Mouse (Mus musculus) liver, embryonic 14.5 days (tissue): Measurements from ENCODE around the gene Sertad4. TPM values are rescaled to one million over a fixed set of nuclear protein-coding genes. Genes with fewer than 3 reads are reported as not detected.
A peak's percentile ranks its signal among the peaks of the same experiment; 100 is the strongest.

ENCODE experiments used
- ATAC-seq: fragments of 200-750 bp; cut with Nextera tagmentation; 2 replicates; pipeline ENCODE4 v1.8.0; 2017; ENCODE audit warnings: moderate number of reproducible peaks, mild to moderate bottlenecking, moderate library complexity; ENCODE audit not compliant: insufficient read depth
- DNase-seq, 3 experiments: peaks; one replicate each; pipeline ENCODE4 v3.0.0-alpha.2; 2012 to 2013; ENCODE audit warnings: low read depth in 3 of 3, low spot score in 3 of 3
- H3K27ac ChIP-seq: fragments of 300-500 bp; sonication (generic); 2 replicates; pipeline ENCODE4 v1.5.1; 2014; ENCODE audit warnings: moderate library complexity, mild to moderate bottlenecking, control low read depth, inconsistent platforms
- H3K27me3 ChIP-seq: fragments of 300-500 bp; sonication (generic); 2 replicates; pipeline ENCODE4 v1.6.1; 2014; ENCODE audit warnings: mild to moderate bottlenecking, low read length, moderate library complexity; ENCODE audit not compliant: control insufficient read depth, insufficient read depth
- H3K36me3 ChIP-seq: fragments of 300-500 bp; sonication (generic); replicated peaks from 2 replicates; pipeline ENCODE4 v1.6.1; 2014; ENCODE audit warnings: low read depth; ENCODE audit not compliant: control insufficient read depth, insufficient read depth
- H3K4me1 ChIP-seq, 2 experiments: fragments of 200-500 bp in 1 of 2; fragments of 300-500 bp in 1 of 2; sonication (generic) in 1 of 2; replicated peaks; 2 replicates each; pipeline ENCODE4 v1.6.1; 2012 to 2014; ENCODE audit warnings: antibody characterized with exemption in 1 of 2, inconsistent platforms in 1 of 2, low read length in 1 of 2; ENCODE audit not compliant: control insufficient read depth in 2 of 2, insufficient read depth in 2 of 2
- H3K4me2 ChIP-seq: fragments of 300-500 bp; sonication (generic); 2 replicates; pipeline ENCODE4 v1.6.1; 2014; ENCODE audit warnings: low read depth, mild to moderate bottlenecking, control low read depth, moderate library complexity
- H3K4me3 ChIP-seq, 2 experiments: fragments of 200-500 bp in 1 of 2; fragments of 300-500 bp in 1 of 2; sonication (generic) in 1 of 2; 2 replicates each; pipeline ENCODE4 v1.5.1; 2012 to 2014; ENCODE audit warnings: low read depth in 2 of 2, low read length in 2 of 2, mild to moderate bottlenecking in 2 of 2, control low read depth in 1 of 2, inconsistent platforms in 1 of 2, moderate library complexity in 1 of 2; ENCODE audit not compliant: insufficient read depth in 1 of 2
- H3K9ac ChIP-seq: fragments of 300-500 bp; sonication (generic); replicated peaks from 2 replicates; pipeline ENCODE4 v1.6.1; 2014; ENCODE audit warnings: mild to moderate bottlenecking, control low read depth, moderate library complexity
- H3K9me3 ChIP-seq: fragments of 300-500 bp; sonication (generic); 2 replicates; pipeline ENCODE4 v1.6.1; 2016; ENCODE audit warnings: low read length, mixed read lengths; ENCODE audit not compliant: control insufficient read depth
- CTCF ChIP-seq: IDR thresholded peaks from 2 replicates; pipeline ENCODE4 v1.5.1; 2016; ENCODE audit warnings: antibody characterized with exemption, low read depth, control low read depth
- EP300 ChIP-seq: IDR thresholded peaks from 2 replicates; pipeline ENCODE4 v1.6.1; 2016; ENCODE audit warnings: antibody characterized with exemption, low read depth
- WGBS: fragments of 180-500 bp; shearing (Covaris S2); extraction: QIAGEN DNeasy Blood & Tissue Kit; methylation state at CpG from one replicate; pipeline ENCODE4 v1.1.7; 2014; ENCODE audit not compliant: insufficient replicate concordance; 5-methylcytosine and 5-hydroxymethylcytosine counted together
- polyA plus RNA-seq, 2 experiments: library from polyadenylated mRNA; depleted of rRNA in 1 of 2; stranded (reverse) in 1 of 2; unstranded in 1 of 2; fragments of >200 nt; fragmentation: Nextera tagmentation in 1 of 2; extraction: Ambion mirVana in 1 of 2; gene quantifications; 2 replicates each; pipeline versions ENCODE4 v1.2.1 to v1.2.3; 2012 to 2014

The Sertad4 gene
- polyA plus RNA-seq, 2 experiments, result 0.19 to 0.37 TPM

- Histone ChIP-seq H3K36me3 (no peaks in the 10 kb centered on the region), H3K9ac (no peak overlapping the region), H3K4me1 (no peaks in the 10 kb centered on the region), H3K9me3 (no peaks in the 10 kb centered on the region), H3K27me3 (peaks cover 6% of the 10 kb centered on the region), H3K27ac (no peak overlapping the region), H3K4me2 (no peak overlapping the region), H3K4me3 (no peak overlapping the region)
- DNase-seq (no peak), ATAC-seq (no peak)
- no peak for TF ChIP-seq CTCF
- no peak for TF ChIP-seq EP300
- 38% methylated on average over 9 of the region's 9 CpGs for WGBS
Measured at GRCm38 (mm10) chr1:192841094-192841813, 14.3 kb downstream of the Sertad4 start.

DNA sequence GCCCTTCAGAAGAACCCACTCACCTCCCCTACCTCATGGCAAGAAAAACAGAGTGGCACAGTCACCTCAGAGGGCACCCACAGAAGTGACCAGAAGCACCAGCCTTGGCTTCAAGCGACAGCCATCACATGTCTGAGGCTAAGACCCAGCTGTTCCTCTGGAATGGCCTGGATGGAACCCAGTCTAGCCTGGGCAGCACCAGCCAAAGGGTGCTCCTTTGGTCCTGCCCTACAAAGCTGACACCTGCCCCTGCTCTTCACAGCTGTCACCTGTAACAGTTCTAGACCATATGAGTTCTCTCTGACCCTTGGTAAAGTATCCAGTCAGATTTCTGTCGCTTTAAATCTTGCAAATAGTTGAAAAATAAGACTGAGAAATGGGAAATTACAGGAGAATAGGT, 14.9 kb downstream of the Sertad4 start:
- H3K27ac ChIP-seq, result no peak overlapping the region
- H3K36me3 ChIP-seq, result no peaks in the 10 kb centered on the region
- peaks cover 11% of the 10 kb centered on the region for H3K27me3 ChIP-seq
- WGBS, result 37% methylated on average over 2 of the region's 2 CpGs
- ATAC-seq (no peak), DNase-seq (no peak)
- H3K9me3 ChIP-seq, result no peaks in the 10 kb centered on the region
- H3K4me3 ChIP-seq, result no peak overlapping the region
- TF ChIP-seq EP300 (no peak), CTCF (no peak)
- H3K4me1 ChIP-seq, result no peaks in the 10 kb centered on the region
- no peak overlapping the region for H3K9ac ChIP-seq
- no peak overlapping the region for H3K4me2 ChIP-seq

DNA sequence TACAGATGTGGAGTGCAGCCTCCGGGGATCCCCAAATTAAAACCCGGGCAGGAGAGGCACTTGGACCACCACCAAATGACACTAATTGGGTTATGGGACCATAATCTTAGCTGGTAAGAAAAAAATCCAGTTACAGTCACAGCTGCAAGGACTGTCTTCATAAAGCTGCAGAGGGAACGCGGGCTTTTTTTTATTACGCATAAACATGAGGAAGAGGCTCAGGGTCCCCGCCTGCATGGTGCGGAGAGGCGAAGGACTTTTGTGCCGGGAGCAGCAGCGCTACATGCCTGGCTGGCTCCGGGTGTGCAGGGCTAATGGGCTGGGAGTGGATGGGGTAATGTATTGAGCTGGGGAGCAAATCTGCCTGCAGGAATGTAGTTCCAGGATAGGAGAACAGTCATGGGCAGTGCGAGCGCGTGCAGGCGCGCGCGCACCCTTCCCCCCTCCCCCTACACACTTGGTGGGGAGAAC, 20.3 kb downstream of the Sertad4 start:
- H3K4me1 ChIP-seq, result 0 out of 4 replicates have a peak, but pooled peaks cover 0 to 2% of the 10 kb centered on the region in 2 experiments
- DNase-seq (no peak), ATAC-seq (no peak)
- TF ChIP-seq CTCF, result no peak
- no peak for TF ChIP-seq EP300
- no peaks in the 10 kb centered on the region for H3K9me3 ChIP-seq
- no peak overlapping the region for H3K27ac ChIP-seq
- H3K9ac ChIP-seq, result no peak overlapping the region
- H3K4me3 ChIP-seq, result peak overlapping the region in 1 of 2 experiments; percentile 28; a peak in 2 of 4 replicates
- 4% methylated on average over 18 of the region's 18 CpGs for WGBS
- peak overlapping the region; percentile 45 for H3K4me2 ChIP-seq
- H3K27me3 ChIP-seq, result peaks cover 38% of the 10 kb centered on the region
- H3K36me3 ChIP-seq, result no peaks in the 10 kb centered on the region

GRCm38 (mm10) chr1:192834361-192835210, 21.0 kb downstream of the Sertad4 start:
- H3K27ac ChIP-seq, result no peak overlapping the region
- H3K9me3 ChIP-seq, result no peaks in the 10 kb centered on the region
- TF ChIP-seq CTCF (no peak), EP300 (no peak)
- H3K9ac ChIP-seq, result no peak overlapping the region
- peaks cover 38% of the 10 kb centered on the region for H3K27me3 ChIP-seq
- peak overlapping the region; percentile 45 for H3K4me2 ChIP-seq
- DNase-seq (no peak), ATAC-seq (no peak)
- WGBS, result 2% methylated on average over 63 of the region's 63 CpGs
- H3K36me3 ChIP-seq, result no peaks in the 10 kb centered on the region
- peak overlapping the region in 1 of 2 experiments; percentile 28; a peak in 2 of 4 replicates for H3K4me3 ChIP-seq
- 0 out of 4 replicates have a peak, but pooled peaks cover 0 to 2% of the 10 kb centered on the region in 2 experiments for H3K4me1 ChIP-seq

GRCm38 (mm10) chr1:192833586-192833985, 22.0 kb downstream of the Sertad4 start:
- H3K36me3 ChIP-seq, result no peaks in the 10 kb centered on the region
- DNase-seq (no peak), ATAC-seq (no peak)
- TF ChIP-seq CTCF (no peak), EP300 (no peak)
- no peak overlapping the region for H3K4me3 ChIP-seq
- H3K4me1 ChIP-seq, result 0 out of 4 replicates have a peak, but pooled peaks cover 0 to 2% of the 10 kb centered on the region in 2 experiments
- no peak overlapping the region for H3K4me2 ChIP-seq
- WGBS, result 11% methylated on average over 26 of the region's 26 CpGs
- H3K9me3 ChIP-seq, result no peaks in the 10 kb centered on the region
- H3K9ac ChIP-seq, result no peak overlapping the region
- H3K27ac ChIP-seq, result no peak overlapping the region
- H3K27me3 ChIP-seq, result peaks cover 38% of the 10 kb centered on the region
